ENCODE assay signal across 22 mouse cellular contexts in the genomic region with DNA sequence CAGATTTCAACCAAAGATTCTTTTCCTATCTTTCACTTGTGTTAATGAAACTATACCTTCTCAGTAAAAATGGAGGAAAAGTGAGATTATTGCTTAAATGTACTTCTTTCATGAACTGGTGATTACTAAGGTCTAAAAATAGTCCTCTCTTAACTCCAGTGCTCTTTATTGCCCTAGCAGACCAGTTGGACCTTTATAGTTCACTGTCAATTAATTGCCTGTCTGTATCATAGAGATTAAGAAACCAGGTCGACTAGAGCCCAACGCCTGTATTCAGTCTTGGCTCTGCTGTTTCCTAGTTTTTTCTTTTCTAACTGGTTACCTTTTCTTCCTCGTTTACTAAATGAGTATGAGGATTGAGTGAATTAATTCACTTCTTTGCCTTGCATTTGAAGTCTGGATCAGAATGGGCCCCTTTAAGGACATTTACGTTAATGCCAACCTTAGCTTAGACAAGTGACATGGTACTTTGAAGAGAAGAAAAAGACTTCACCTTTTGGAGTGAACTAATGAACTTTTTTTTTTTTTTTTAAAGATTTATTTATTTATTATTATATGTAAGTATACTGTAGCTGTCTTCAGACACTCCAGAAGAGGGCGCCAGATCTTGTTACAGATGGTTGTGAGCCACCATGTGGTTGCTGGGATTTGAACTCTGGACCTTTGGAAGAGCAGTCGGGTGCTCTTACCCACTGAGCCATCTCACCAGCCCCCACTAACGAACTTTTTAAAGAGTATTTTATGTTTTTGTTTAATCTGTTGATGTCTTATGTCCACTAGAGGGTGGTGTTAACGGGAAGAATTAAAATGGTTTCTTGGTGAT. TPM values are rescaled to one million over a fixed set of nuclear protein-coding genes. Genes with fewer than 3 reads are reported as not detected.
A peak's percentile ranks its signal among the peaks of the same experiment; 100 is the strongest.
DNase-seq lines count a peak whose midpoint lies in the region; ATAC-seq and TF ChIP-seq lines count a peak whose summit lies in the region.
"Had no signal": no experiment of that assay in that cellular context is flagged by ENCODE, and none has a peak within 500 bp of the region (broad histone marks: within the 10 kb centered on the region; RNA-seq: fewer than 3 reads in every experiment).

No protein-coding gene starts in this region.

- no peak overlapping the region for H3K9ac ChIP-seq in heart, embryonic 13.5 days
- H3K9ac ChIP-seq in liver, postnatal 0 days (replicated peaks): no peak overlapping the region
- H3K9ac ChIP-seq: forebrain, embryonic 15.5 days; hindbrain, embryonic 12.5 days; limb, embryonic 12.5 days; liver, embryonic 12.5 days; stomach, embryonic 15.5 days had no signal

- intact Hi-C loops in heart, postnatal 25 days (cut with DNase I): no loop called here

- H3K27me3 ChIP-seq in heart, embryonic 13.5 days (replicated peaks): no peaks in the 10 kb centered on the region
- no peaks in the 10 kb centered on the region for H3K27me3 ChIP-seq in liver, postnatal 0 days (ENCODE audit: insufficient read depth, low read length)
- no peaks in the 10 kb centered on the region for H3K27me3 ChIP-seq in Patski
- H3K27me3 ChIP-seq: forebrain, embryonic 15.5 days; hindbrain, embryonic 12.5 days; limb, embryonic 12.5 days; liver, embryonic 12.5 days; stomach, embryonic 15.5 days had no signal

- no peak overlapping the region for H3K4me3 ChIP-seq in heart, embryonic 13.5 days
- no peak overlapping the region for H3K4me3 ChIP-seq in liver, postnatal 0 days (ENCODE audit: low read depth, low read length)
- H3K4me3 ChIP-seq: forebrain, embryonic 15.5 days; hindbrain, embryonic 12.5 days; limb, embryonic 12.5 days; liver, embryonic 12.5 days; stomach, embryonic 15.5 days had no signal

- no peak for TF ChIP-seq EP300 in liver, postnatal 0 days (IDR thresholded peaks at IDR 0.05; ENCODE audit: low read depth)

- WGBS in heart, embryonic 13.5 days: 82% methylated on average over 8 of the region's 8 CpGs
- WGBS in liver, postnatal 0 days (ENCODE audit: insufficient replicate concordance): 79% methylated on average over 8 of the region's 8 CpGs

- CTCF ChIA-PET in Patski (lab: Charles Lee): no interaction called here

- peak overlapping the region; percentile 39; the same call in 1 of the 2 replicates for H3K27ac ChIP-seq in heart, embryonic 13.5 days (replicated peaks)
- no peak overlapping the region for H3K27ac ChIP-seq in liver, postnatal 0 days (ENCODE audit: low read depth)
- H3K27ac ChIP-seq: forebrain, embryonic 15.5 days; hindbrain, embryonic 12.5 days; limb, embryonic 12.5 days; liver, embryonic 12.5 days; stomach, embryonic 15.5 days had no signal

- in situ Hi-C loops in Patski (cut with MboI; ENCODE audit: low pct_unique_long_range_greater_than_20kb): no loop called here

- POLR2A ChIA-PET in Patski (lab: Charles Lee): interaction anchor here (0.7 kb wide), 1 partner anchor 115 kb away, joined by 3 read pairs; no protein-coding TSS in a partner anchor

- H3K4me1 ChIP-seq in heart, embryonic 13.5 days: peaks cover 80% of the 10 kb centered on the region
- peaks cover 8% of the 10 kb centered on the region for H3K4me1 ChIP-seq in liver, postnatal 0 days (ENCODE audit: insufficient read depth)
- H3K4me1 ChIP-seq: stomach, embryonic 15.5 days had no signal

- H3K36me3 ChIP-seq in heart, embryonic 13.5 days: no peaks in the 10 kb centered on the region
- no peaks in the 10 kb centered on the region for H3K36me3 ChIP-seq in liver, postnatal 0 days (replicated peaks; ENCODE audit: insufficient read depth, low read length)
- H3K36me3 ChIP-seq: forebrain, embryonic 15.5 days; hindbrain, embryonic 12.5 days; limb, embryonic 12.5 days; liver, embryonic 12.5 days; stomach, embryonic 15.5 days had no signal

- 0 out of 2 replicates have a peak, but pooled peaks have one; percentile 5 for TF ChIP-seq CTCF in liver, postnatal 0 days (IDR thresholded peaks at IDR 0.05; ENCODE audit: low read depth)
- TF ChIP-seq CTCF in Patski (IDR thresholded peaks at IDR 0.05): peak; percentile 51

- no peak for DNase-seq in heart, postnatal 25 days (ENCODE audit: low spot score)
- no peak for DNase-seq in liver, postnatal 0 days
- DNase-seq in liver: no peak
- DNase-seq in Patski (ENCODE audit: low read depth, low spot score): no peak
- DNase-seq in kidney, postnatal 25 days: no peak
- DNase-seq in right cerebral cortex, postnatal 4 days: no peak
- DNase-seq: adrenal gland, postnatal 14 days; cerebellum, adult 8-10 months; gastrocnemius, postnatal 10 days; kidney, adult 9 months; lung, adult 2 months; lung, postnatal 14 days; thymus, adult 18-20 months; thymus, postnatal 36 days had no signal

- no peak overlapping the region for H3K4me2 ChIP-seq in heart, embryonic 13.5 days
- no peak overlapping the region for H3K4me2 ChIP-seq in liver, postnatal 0 days (ENCODE audit: low read depth, low read length)
- H3K4me2 ChIP-seq: forebrain, embryonic 15.5 days; hindbrain, embryonic 12.5 days; limb, embryonic 12.5 days; liver, embryonic 12.5 days; stomach, embryonic 15.5 days had no signal

- no peaks in the 10 kb centered on the region for H3K9me3 ChIP-seq in heart, embryonic 13.5 days
- H3K9me3 ChIP-seq in liver, postnatal 0 days (ENCODE audit: low read length): no peaks in the 10 kb centered on the region
- H3K9me3 ChIP-seq: forebrain, embryonic 15.5 days; hindbrain, embryonic 12.5 days; limb, embryonic 12.5 days; liver, embryonic 12.5 days; stomach, embryonic 15.5 days had no signal

- no peak for ATAC-seq in heart, embryonic 13.5 days (ENCODE audit: extremely low read depth, insufficient number of reproducible peaks, low FRiP score, low TSS enrichment)
- ATAC-seq in liver, postnatal 0 days: no peak
- no peak for ATAC-seq in Patski
- ATAC-seq in megakaryocyte-erythroid progenitor cell, adult 5-6 weeks (replicated peaks; ENCODE audit: low FRiP score, low TSS enrichment, poor library complexity, severe bottlenecking): peak; percentile 44; the same call in 1 of the 2 replicates
- ATAC-seq: forebrain, embryonic 15.5 days; liver, embryonic 12.5 days; midbrain, embryonic 16.5 days had no signal

RNA-seq across cellular contexts. Expression of gene Ube2n, which starts 20.7 kb away (rescaled TPM):
- 248 and 271 TPM in 2 replicates for polyA plus RNA-seq in heart, embryonic 13.5 days (2015; fragmentation: Nextera tagmentation; extraction: Ambion mirVana)
- total RNA-seq in heart, postnatal 25 days (2021): 100 to 1,000 TPM in 1 of 2 experiments, 10 to 100 TPM in 1; 90.3 to 106 TPM
- 92.7 and 94.2 TPM in 2 replicates for polyA plus RNA-seq in liver, postnatal 0 days (2015; fragmentation: Nextera tagmentation; extraction: Ambion mirVana)
- 132 TPM for polyA plus RNA-seq in Patski (2021)
- 238 and 277 TPM in 2 replicates for total RNA-seq in megakaryocyte-erythroid progenitor cell, adult 5-6 weeks (2014; fragmentation: Nextera tagmentation)
- total RNA-seq in megakaryocyte-erythroid progenitor cell, adult 5-6 weeks (2017): 172 and 198 TPM in 2 replicates

RNA-seq across cellular contexts. Expression of gene Nudt4, which starts 28.3 kb away (rescaled TPM):
- polyA plus RNA-seq in heart, embryonic 13.5 days (2015; fragmentation: Nextera tagmentation; extraction: Ambion mirVana): 85.2 and 107 TPM in 2 replicates
- 100 to 1,000 TPM; 263 to 282 TPM for total RNA-seq in heart, postnatal 25 days (2021)
- polyA plus RNA-seq in liver, postnatal 0 days (2015; fragmentation: Nextera tagmentation; extraction: Ambion mirVana): 52.9 and 56.7 TPM in 2 replicates
- polyA plus RNA-seq in Patski (2021): 68.6 TPM
- total RNA-seq in megakaryocyte-erythroid progenitor cell, adult 5-6 weeks (2014; fragmentation: Nextera tagmentation): 39.8 and 49.8 TPM in 2 replicates
- total RNA-seq in megakaryocyte-erythroid progenitor cell, adult 5-6 weeks (2017): 49.0 and 77.4 TPM in 2 replicates

RNA-seq across cellular contexts. Expression of gene Mrpl42, which starts 33.9 kb away (rescaled TPM):
- polyA plus RNA-seq in heart, embryonic 13.5 days (2015; fragmentation: Nextera tagmentation; extraction: Ambion mirVana): 542 and 584 TPM in 2 replicates
- total RNA-seq in heart, postnatal 25 days (2021): 100 to 1,000 TPM; 456 to 473 TPM
- polyA plus RNA-seq in liver, postnatal 0 days (2015; fragmentation: Nextera tagmentation; extraction: Ambion mirVana): 163 and 168 TPM in 2 replicates
- 198 TPM for polyA plus RNA-seq in Patski (2021)
- 244 and 249 TPM in 2 replicates for total RNA-seq in megakaryocyte-erythroid progenitor cell, adult 5-6 weeks (2014; fragmentation: Nextera tagmentation)
- 235 and 255 TPM in 2 replicates for total RNA-seq in megakaryocyte-erythroid progenitor cell, adult 5-6 weeks (2017)
